Mouse (Mus musculus) ovary, adult 18-20 months (tissue): ENCODE data around the gene Kirrel3.

Source experiments
- DNase-seq: peaks from one replicate; pipeline ENCODE4 v3.0.0; 2022; ENCODE audit warnings: low spot score, mixed read lengths

Kirrel3 gene

DNA sequence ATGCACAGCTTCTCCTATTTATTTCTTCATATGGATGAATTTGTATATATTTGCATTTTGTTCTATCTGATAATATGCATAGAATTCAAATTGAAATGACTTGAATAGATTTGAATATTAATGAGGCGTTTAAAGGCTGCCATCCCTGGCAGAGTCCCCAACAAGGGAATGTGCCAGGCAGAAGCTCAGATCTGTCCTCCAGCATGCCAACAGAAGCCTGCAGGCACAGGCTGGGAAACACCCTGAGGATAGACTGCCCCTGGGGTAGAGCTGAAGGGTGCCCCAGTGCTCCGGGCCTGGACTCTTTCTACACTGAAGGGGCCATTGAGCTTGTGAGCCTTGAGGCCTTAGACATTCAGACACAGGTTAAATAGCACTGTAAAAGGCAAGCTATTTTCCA, 21.5 kb downstream of the Kirrel3 start:
- no peak for DNase-seq

DNA sequence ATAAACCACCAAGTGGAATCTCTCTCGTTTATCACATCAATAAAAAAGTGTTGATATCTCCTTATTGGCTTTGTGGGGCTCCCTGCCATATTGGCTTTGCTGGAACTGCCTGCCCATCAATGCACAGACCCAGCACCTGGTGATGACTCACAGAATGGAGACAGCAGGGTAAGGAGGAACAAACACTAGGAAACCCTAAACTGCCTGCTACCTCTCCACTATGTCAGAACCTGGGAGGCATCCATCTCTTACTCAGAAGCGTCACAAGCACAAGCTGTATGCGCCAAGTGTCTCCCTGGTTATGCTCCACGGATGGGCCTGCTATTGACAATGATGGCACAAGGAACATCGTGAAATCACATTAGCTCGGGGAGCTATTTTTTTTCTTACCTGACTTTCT, 33.2 kb downstream of the Kirrel3 start:
- no peak for DNase-seq

DNA sequence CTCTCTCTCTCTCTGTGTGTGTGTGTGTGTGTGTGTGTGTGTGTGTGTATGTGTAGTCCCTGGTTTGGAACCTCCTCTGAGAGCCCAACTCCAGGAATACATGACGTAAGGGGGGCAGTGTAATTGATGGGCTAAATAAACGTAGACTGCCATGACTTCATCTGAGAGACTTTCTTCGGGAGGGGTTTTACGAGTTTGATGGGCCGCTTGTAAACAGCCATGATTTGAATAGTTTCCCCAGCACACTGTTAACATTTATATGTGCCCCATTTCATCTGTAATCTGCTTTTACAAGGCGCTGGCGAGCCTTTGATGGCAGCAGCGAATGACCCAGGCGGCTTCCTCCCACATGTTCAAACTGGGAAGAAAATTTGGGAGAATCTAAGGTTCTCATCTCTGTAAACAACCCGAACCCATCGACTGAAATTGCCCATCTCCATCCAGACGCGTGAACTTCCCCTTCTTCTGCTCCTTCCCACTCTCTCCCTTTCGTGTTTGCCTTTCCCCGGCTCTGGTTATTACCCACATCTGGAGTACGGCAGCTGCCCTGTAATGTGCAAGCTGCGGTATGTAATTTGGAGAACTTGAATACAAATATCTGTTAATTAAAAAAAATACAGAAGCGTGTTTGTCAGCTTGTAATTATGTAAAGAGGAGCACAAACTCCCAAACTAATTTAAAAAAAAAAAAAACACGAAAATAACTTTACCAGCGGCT, 34.7 kb downstream of the Kirrel3 start:
- DNase-seq: no peak

DNA sequence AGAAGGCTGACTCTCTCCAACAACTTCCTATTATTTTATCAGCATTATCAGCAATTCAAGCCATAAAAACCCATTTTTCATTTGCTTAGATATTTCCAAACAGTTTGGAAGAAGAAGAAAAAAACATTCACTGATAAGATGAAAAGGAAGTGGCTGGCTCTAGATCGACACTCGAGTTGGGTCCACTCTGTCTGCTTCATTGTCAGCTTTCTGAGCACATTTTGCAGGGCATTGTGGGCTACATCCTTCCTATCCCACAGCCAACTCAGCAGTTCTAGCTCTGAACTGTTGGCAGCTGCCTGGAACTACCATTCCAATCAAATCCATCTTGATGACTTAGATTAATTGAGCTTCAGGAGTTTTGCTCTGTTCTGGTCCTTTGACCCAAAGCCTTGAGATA, 40.0 kb downstream of the Kirrel3 start:
- DNase-seq: no peak

DNA sequence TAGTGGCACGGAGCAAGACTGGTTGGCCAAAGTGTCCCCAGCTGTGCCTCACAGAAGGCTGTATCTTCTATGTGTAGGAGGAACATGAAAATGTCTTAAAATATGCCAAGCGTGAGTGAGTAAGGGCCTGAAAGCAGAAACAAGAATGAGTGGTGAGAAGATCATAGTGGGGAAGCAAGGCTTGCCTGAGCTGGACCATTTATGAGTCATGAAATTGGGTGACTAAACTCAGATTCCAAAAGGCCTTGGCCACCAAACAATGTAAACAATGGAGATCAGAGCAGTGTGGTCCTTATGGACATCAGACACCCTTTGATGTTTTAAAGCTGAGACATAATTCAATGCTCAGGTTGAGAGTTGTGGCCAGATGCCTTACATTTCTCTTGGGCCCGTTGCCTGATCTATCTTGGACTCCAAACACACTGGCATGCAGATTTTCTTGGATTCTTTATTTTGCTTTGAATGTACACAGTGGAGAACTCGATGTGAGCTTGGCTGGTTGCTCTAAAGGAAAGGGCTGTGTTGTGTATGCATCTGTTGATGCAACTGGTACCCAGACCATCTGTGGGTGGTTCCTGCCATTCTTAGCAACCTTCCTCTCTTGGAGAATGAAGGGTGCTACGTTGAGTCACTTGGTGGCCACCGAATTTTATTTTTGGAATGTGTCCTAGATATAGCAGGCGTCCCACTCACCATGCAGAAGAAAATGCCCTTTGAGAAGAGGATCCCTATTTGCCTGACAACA, 53.1 kb downstream of the Kirrel3 start:
- DNase-seq: no peak

DNA sequence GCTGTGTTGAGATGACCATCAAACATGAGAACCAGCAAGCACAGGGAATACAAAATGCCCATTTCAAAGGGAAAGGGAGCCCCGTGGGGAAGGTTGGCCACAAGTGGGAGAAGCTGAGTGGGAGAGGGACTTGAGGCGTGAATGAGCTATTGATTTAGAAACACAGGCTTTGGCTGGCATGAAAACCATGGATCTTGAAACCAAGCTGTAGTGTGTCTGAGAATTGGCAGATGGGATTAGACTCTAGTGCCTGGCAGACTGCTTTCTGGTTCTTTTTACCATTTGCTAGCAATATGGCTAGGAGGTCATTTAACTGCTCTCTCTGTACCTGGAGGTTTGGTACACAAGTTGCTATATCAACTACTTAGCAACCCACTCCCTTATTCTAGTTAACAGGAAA, 56.2 kb downstream of the Kirrel3 start:
- DNase-seq: no peak

DNA sequence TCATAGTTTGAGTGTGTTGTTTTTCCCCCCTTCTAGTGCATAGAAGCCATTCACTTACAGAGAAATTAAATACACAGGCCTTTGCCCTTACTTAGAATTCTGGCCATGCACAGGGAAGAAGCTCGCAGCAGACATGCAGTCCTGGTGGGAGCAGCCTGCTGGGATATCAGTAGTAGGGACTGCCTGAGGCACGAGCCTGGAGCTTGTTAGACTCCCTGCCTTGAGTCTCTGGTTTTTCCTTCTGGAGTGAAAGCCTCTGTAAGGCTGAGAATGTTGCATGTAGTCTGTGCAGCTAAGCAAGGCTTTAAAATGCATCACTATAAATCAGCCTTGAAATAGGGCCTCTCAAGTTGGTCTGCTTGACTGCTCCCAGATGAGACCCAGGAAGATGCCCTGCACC, 70.0 kb downstream of the Kirrel3 start:
- no peak for DNase-seq

DNA sequence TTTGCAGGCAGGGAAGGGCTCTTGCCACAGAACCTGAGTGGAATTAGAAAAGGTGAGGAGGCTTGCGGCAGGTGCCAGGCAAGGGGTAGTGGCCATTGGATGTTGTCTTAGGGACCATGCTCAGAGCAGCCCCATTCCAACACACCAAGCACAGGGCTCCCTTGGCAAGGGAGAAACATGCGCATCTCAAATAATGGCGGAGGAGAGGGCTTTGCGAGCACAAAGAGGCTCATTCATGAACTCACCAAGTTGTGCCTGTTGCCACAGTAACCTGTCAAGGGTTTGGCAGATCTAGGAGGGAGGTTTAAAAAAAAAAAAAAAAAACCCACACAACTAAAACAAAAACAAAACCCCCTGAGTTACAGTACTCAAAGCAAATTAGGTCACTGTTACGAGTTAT, 72.2 kb downstream of the Kirrel3 start:
- no peak for DNase-seq

DNA sequence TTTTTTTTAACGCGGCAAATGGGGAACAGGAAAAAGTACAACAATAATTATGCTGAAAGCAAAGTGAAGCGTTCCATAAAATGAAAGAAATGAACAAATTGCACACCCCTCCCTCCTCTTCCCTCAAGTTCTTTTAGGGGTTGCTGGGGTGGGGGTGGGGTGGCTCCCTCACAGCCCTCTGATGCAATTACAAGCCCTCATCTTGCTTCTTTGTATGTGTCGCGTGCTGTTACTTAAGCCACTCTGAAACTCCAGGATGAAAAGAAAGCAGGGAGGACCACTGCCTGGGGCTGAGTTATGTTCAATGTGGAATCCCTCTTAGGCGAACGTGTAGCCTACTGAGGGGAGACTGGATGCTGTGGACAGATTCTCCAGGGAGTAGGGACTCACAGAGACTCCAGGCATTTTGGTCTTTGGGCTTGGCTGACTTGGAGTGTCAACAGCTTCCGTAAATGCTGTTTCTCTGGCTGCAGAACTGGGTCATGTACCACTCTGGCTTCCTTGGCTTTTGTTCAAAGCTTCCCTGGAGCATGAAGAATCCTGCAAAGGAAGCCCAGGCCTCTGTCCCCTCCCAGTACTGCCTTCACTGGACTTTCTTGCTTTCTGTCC, 72.7 kb downstream of the Kirrel3 start:
- DNase-seq: no peak

DNA sequence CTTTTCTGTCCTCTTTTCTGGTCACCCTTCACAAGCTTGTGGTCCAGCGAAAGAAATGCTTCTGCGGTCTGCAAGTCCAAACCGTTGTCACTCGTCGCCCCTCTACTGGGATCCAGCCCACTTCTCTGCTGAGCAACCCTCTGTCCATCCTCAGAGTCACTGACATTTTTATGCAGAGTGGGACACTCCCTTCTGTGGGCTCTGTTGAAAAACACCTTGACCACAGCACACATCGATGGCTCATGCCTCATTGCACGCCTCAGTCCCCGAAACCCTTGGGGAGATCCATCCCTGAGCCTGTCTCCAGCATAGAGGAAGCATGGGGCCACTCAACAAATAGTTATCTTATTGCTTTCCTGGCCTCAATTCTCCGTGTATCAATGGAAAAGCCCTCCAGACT, 73.4 kb downstream of the Kirrel3 start:
- no peak for DNase-seq

DNA sequence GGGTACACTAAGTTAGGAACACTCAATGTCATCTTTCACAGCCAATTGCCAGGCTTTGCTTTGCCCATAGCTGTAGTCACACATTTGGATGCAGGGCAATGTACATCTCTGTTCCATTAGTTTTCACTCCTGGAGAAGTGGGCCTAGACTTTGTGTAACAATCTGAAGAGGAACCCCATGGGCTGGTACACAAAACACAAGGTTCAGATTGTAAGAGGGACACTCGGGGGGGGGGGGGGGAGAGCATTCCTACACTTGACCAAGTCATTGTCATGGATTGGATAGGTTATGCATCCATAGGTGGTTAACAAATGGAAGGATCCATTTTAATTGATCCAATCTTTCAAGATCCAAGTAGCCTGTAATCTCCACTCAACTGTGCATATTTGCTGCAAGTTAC, 75.6 kb downstream of the Kirrel3 start:
- no peak for DNase-seq

DNA sequence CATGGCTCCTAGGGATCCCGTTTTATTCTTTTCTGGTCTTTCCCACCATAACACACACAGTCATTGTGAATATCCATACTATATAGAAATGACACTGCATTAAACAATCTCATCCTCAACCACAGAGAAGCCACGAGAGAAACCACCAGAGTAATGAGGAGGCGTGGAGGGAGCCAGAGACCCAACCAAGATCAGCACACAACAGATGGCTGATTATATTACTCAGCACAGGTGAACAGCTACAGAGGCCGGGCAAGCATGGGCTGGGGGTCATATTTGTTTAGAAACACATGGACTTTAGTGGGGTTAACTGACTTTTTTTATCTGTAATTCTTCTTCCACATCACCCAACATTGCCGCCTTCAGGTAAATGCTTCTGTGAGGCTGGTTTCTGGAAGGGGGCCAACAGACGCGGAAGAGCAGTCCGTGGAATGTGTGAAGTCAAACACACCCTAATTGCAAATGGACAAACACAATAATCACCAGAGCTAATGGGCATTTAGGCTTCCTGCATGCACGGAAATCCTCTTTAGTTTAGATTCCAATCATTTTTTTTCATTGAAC, 76.8 kb downstream of the Kirrel3 start:
- no peak for DNase-seq

DNA sequence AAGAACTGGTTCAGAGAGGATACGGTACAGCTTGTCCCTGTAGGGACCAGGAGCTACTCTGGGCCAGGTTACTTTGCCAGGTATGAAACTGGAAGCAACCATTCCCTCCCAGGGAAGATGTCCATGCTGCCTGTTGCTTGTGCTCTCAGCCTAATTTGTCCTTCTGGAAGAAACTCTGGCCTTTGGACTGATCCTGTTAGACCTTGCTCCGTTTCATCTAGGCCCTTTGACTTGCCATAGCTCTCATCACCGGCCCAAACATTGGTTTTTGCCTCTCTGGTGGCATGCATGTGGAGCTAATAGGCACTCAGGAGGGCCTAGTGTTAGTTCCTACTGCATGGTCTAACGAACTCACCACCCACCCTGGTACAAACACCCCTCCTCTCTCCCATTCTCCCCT, 88.2 kb downstream of the Kirrel3 start:
- no peak for DNase-seq

DNA sequence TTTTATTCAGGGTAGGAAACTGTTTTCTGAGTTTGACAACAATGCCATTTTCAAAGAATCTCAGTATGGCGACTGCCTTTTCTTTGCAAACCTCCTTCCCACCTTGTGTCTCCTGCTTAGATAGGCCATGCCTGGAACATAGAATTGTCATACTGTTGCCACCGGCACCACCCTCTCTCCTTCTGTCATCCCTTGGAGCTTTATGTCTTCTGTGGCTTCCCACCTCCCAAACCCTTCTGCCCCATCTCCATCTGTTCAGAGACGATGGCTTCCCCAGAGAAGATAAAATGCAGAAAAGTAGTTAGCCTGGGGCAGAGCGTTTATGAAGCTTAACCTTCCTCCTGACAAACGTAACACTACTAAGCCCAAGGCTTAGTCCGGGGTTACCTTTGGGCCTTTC, 88.9 kb downstream of the Kirrel3 start:
- no peak for DNase-seq

DNA sequence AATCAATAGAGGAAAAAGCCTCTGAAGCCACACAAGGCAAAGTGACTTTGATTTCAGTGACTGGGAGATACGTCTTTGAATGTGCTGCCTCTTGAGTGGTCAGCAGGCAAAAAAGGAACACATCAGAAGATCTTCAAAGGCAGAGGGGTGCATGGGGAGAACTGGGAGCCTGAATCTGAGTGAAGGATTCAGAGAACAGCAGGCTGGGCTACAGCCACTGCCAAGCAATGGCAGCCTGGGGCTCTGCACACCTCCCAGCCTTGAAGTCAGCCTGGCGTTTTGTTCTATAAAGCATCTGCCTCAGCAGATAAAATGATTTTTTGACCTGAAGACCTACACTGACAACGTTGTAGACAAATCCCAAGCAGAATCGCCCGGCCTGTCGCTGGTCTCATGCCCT, 93.5 kb downstream of the Kirrel3 start:
- DNase-seq: no peak

DNA sequence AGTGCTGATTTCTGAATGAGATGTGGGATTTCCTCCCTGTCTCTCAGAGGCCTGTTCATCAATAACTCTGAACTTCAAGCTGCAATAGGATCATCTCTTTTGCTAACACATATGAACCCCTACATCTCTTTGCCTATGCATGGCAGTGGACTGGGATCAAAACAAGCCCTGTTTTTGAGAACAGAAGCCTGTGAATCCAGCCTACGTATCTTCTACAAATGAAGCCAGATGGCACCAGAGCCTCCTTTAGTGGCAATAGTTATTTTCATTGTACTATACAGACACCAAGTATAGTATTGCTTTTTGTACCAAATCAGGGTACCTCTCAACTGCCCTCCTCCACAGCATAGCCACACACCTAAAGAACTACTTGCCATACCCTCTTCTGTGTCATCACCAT, 94.4 kb downstream of the Kirrel3 start:
- DNase-seq: no peak

DNA sequence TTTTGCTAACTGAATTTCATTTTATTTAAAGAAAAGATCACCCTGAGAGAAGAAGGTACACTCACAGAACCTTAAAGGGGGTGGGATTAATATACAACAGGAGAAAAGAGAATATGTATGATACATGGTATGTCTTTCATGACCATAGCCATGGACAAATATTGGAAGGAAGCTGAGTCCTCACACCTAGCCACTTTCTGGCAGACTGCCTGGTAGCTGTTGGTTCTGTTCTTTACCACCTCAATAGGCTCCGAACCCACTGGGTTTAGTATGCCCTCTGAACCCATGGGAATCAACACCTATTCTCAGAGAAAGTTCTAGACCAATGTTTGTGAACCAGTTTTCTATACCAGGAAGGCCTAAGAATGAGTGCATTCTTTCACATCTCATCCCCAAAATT, 96.8 kb downstream of the Kirrel3 start:
- no peak for DNase-seq

DNA sequence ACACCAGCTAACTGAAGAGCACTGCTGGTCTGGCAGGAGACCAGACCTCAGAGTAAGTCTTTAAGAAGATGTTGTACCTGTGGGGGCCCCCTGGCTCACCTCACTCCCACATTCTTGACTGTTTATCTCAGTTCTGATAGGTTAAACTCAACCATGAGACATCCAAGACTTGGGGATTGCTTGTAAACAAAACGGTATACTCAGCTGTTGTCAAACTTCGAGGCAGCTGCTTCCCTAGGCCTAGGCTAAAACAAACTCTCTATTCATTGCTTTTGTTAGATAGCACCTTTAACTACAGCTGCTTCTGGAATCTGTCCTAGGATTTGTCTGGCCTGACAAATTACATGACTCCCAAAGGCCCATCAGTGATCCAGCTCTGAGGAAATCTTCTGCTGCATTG, 99.8 kb downstream of the Kirrel3 start:
- no peak for DNase-seq

DNA sequence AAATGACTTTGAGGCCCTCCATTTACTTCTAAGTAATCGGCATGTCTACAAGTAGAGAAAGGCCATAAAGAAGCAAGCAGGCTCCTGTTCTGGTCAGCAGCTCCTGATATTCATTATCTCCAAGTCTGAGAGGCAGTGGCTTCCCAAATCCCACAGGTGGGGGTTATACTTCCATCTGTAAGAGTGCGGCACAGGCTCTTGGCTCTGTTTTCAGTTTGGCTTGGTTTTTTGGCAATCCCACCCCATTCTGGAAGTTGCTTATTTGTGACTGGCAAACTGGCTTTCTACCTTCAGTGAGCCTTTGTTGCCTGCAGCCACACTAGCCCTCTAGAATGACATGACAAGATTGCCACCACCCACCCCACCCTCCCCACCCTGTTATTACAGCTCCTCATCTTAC, 100.4 kb downstream of the Kirrel3 start:
- DNase-seq: no peak

DNA sequence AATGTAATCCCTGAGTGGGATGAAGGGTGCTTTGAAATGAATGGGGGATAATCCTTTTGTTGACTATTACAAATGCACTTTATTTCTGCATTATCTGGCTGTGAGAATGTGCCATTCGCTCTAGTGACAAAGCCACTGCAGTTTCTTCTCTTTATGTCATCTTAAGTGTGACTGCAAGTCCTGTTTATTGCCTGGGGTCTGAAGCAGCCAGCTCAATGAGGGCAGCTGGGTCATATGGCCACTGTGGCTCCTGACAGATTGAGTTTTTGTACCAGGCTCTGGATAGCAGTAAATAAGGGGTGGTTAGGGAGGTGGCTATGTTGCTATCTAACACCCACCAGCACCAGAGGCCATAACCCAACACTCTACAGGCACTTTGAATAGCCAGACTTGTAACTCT, 104.1 kb downstream of the Kirrel3 start:
- no peak for DNase-seq

DNA sequence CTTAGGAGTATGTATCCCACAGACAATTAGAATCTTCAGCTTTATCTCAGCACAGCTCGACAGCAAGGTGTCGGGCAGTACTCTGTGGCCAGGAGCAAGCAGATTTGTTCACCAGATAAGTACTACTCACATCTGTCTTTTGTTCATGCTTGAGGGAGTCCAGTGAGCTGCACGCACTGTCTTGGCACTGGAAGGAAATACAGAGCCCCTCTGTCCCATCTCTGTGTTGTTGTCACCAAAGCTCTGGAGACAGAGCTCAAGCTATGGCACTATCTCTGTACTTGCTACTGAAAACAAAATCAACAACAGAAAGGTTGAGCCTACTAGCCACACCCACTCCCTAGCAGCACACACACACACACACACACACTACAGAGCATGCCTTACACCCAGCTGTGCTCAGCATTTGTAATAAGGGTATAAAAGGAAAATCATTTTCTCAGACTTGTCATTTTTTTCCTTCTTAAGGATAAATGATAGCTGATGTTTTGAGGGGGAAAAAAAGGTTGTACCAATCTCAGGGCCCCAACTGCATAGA, 106.4 kb downstream of the Kirrel3 start:
- no peak for DNase-seq

DNA sequence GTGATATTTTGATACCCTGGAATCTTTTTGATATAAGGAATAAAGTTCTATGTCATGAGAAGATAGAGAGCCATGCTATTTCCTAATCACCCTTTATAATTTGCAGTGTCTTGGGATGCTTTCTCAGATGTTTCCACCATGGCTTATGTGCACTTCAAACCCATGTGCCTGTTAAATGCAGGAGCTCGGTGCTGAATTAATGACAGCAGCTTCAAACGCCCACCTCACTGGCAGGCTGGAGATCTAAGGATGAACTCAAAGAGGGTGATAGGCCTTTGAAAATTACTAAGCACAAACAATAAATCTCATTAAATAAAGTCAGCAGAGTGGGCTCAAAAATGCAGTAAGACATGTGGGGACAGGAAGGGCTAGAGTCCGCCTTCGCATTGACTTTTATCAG, 108.2 kb downstream of the Kirrel3 start:
- no peak for DNase-seq

DNA sequence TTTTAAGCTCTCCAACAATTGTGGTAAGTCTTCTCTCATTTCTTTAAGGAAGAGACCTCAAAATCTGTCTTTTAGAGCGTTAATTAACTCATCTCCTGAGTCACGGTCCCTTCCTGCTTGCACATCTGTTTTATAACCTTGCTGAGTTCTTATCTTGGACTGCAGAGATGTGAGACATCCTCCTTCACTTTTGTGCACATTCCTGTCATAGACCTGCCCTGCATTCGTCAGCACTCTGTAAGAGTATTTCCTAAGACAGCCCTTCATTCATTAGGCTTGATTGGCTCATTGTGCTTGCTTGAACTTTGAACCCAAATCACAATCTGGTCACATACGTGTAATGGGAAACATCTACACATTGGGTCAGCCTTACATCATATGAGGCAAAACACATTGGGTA, 114.6 kb downstream of the Kirrel3 start:
- DNase-seq: no peak
